Mouse (Mus musculus): Measurements from ENCODE around the gene Rnf7.

DNA sequence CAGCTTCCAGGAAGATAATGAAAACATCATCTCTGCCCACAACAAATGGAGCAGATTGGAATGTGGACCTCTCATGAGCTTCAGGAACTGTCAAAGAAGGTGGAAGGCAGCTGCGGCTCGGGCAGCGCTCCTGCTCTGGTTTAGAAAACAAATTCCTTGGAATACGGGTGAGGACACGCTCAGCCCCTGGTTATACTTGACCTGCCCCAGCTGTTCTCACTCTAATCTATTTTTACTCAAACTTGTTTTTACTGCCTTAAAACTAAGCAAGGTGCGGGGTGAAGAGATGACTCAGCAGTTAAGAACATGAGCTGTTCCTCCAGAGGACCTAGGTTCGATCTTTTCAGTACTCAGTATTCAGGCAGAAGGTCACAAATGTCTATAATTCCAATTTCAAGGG is 22.7 kb upstream of the Rnf7 start:
- no peak for TF ChIP-seq CTCF (conservative IDR thresholded peaks at IDR 0.05; ENCODE audit: low read length)
- no peak for TF ChIP-seq POU5F1 (IDR thresholded peaks at IDR 0.05; ENCODE audit: borderline replicate concordance, low read length)
